Mouse (Mus musculus): ENCODE measurements around the gene Rufy1. TPM values are rescaled to one million over a fixed set of nuclear protein-coding genes. Genes with fewer than 3 reads are reported as not detected.

The Rufy1 gene
- total RNA-seq, 2 experiments from 2014 or later: 7.6 to 8.6 TPM

DNA sequence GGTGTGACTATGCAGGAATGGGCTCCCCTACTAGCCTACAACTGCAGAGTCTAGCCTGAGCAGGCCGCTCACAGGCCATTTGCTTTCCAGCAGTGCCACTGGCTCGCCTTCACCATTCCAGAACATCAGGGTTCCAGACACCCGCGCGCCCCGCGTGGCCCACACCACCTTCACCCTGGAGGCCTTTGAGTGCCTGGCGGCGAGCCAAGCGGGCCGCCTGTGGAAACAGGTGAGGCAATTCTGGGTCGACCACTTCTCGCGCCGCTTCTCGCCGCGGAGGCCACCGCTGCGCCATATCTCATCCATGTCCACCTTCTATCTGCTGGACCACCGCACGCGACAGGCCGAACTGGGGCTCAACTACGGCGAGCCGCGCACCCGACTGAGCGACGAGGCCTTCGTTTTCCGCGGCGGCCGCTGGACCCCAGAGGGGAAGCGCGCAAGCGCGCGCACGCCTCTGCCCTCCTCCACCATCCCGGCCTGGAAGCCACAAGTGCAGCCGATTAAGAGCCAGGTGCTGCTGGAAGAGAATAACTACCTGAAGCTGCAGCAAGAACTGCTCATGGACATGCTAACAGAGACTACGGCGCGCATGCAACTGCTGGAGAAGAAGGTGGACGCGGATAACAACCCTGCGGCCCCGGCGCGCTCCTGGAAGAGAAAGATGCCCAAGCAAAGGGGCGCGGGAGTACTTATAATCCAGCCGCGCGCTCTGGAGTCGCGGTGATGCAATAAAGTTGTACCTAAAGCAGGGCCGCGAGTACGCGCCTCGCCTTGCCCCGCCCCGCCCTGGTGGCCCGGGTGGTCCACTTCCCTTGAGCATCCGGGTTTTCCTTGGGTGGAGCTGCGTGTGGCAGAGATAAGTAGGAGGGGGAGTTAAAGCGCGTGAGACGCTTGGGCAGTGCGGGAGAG lies 71.7 kb downstream of the Rufy1 start:
- ATAC-seq (replicated peaks; ENCODE audit: low FRiP score, poor library complexity, severe bottlenecking): no peak

DNA sequence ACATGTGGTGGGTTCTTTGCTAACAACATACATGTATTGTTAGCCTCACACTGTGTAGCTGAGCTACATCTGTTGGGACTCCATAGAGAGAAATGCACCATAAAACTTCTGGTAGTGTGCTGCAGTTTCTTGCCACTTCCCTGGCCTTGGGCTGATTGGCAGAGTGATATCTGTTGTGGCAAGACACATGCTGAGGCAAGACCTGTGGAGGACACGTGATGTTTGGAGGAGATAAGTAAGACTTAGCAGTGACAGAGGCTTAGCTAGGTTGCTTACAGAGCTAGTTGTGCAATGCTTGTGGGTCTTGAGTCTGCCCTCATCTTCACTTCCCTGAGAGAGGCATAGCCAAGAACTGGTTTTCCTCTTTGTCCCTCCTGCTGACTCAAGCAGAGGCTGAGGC lies 75.5 kb downstream of the Rufy1 start:
- no peak for ATAC-seq (replicated peaks; ENCODE audit: low FRiP score, poor library complexity, severe bottlenecking)

- no peak for ATAC-seq (replicated peaks; ENCODE audit: low FRiP score, poor library complexity, severe bottlenecking)
Measured at GRCm38 (mm10) chr11:50354851-50355250, 76.1 kb downstream of the Rufy1 start.

DNA sequence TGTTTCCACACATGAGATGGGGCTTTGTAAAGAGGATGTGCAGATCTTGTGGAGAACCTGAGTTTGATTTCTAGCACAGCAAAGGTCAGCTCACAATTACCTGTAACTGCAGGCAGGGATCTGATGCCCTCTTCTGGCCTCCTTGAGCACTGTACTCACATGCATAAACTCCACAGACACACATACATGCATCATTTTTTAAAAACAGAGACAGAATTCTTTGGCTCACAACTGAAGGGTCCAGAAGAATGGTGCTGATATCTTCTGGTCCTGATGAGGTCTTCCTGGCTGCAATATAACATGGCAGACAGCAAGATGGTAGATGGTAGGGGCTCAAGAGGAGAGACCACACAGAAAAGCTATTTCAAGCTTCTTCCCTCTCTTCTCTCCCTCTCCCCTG lies 76.8 kb downstream of the Rufy1 start, which contains the start of gene Cby3:
Cby3 (plus strand) TSS at position 301 of the 400 bp plus-strand sequence.
- ATAC-seq (replicated peaks; ENCODE audit: low FRiP score, poor library complexity, severe bottlenecking): no peak

DNA sequence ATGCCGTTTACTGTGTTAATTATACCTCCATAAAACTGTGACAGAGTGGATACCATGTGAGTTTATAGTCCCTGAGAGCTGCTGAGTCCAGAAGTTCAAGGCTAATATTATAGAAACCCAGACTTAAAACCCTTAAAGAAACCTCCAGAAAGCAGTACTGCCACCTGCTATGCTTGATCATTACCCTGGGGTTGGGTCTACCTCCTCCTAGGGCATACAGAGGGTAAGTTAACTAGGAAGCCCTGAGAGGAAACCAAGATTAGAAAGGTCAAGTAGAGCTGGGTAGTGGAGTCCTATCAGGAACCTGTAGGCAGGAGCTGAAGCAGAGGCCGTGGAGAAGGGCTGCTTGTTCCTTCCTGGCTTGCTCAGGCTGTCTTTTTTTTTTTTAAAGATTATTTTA lies 78.7 kb downstream of the Rufy1 start:
- no peak for ATAC-seq (replicated peaks; ENCODE audit: low FRiP score, poor library complexity, severe bottlenecking)

- ATAC-seq (replicated peaks; ENCODE audit: low FRiP score, poor library complexity, severe bottlenecking): no peak
Measured at GRCm38 (mm10) chr11:50346256-50347032, 84.5 kb downstream of the Rufy1 start.

- no peak for ATAC-seq (replicated peaks; ENCODE audit: low FRiP score, poor library complexity, severe bottlenecking)
Measured at GRCm38 (mm10) chr11:50345486-50345885, 85.4 kb downstream of the Rufy1 start.

Other genes with a start within 250 kb of the Rufy1 start
- 101 and 109 TPM in 2 replicates for gene Sqstm1, start 220.3 kb downstream of the Rufy1 start, total RNA-seq (2015; ENCODE audit: low replicate concordance)
- gene Sqstm1, start 220.3 kb downstream of the Rufy1 start, total RNA-seq (2017; ENCODE audit: low replicate concordance): 596 and 621 TPM in 2 replicates
- 7.1 and 7.7 TPM in 2 replicates for gene Mgat4b, start 220.2 kb downstream of the Rufy1 start, total RNA-seq (2015; ENCODE audit: low replicate concordance)
- gene Mgat4b, start 220.2 kb downstream of the Rufy1 start, total RNA-seq (2017; ENCODE audit: low replicate concordance): 5.1 and 10.0 TPM in 2 replicates
- gene Ltc4s, start 192.5 kb downstream of the Rufy1 start, total RNA-seq (2015; ENCODE audit: low replicate concordance): not detected in 2 replicates
- 2.2 TPM in 1 of 2 replicates, not detected in the other for gene Ltc4s, start 192.5 kb downstream of the Rufy1 start, total RNA-seq (2017; ENCODE audit: low replicate concordance)
- 15.2 and 15.7 TPM in 2 replicates for gene Maml1, start 138.8 kb downstream of the Rufy1 start, total RNA-seq (2015; ENCODE audit: low replicate concordance)
- gene Maml1, start 138.8 kb downstream of the Rufy1 start, total RNA-seq (2017; ENCODE audit: low replicate concordance): 7.2 and 10.0 TPM in 2 replicates
- 98.6 and 101 TPM in 2 replicates for gene Canx, start 105.5 kb downstream of the Rufy1 start, total RNA-seq (2015; ENCODE audit: low replicate concordance)
- gene Canx, start 105.5 kb downstream of the Rufy1 start, total RNA-seq (2017; ENCODE audit: low replicate concordance): 226 and 340 TPM in 2 replicates
- not detected in 2 replicates for gene Cby3, start 76.7 kb downstream of the Rufy1 start, total RNA-seq (2015; ENCODE audit: low replicate concordance)
- not detected in 2 replicates for gene Cby3, start 76.7 kb downstream of the Rufy1 start, total RNA-seq (2017; ENCODE audit: low replicate concordance)
- 162 and 237 TPM in 2 replicates for gene Hnrnph1, start 54.1 kb downstream of the Rufy1 start, total RNA-seq (2015; ENCODE audit: low replicate concordance)
- 155 and 222 TPM in 2 replicates for gene Hnrnph1, start 54.1 kb downstream of the Rufy1 start, total RNA-seq (2017; ENCODE audit: low replicate concordance)
- not detected in 2 replicates for gene Adamts2, start 171.0 kb upstream of the Rufy1 start, total RNA-seq (2015; ENCODE audit: low replicate concordance)
- 0.09 and 0.28 TPM in 2 replicates for gene Adamts2, start 171.0 kb upstream of the Rufy1 start, total RNA-seq (2017; ENCODE audit: low replicate concordance)

Data from erythroblast, adult 5-6 weeks (primary cell).